Mouse (Mus musculus): ENCODE measurements around the gene Olfr1368. TPM values are rescaled to one million over a fixed set of nuclear protein-coding genes. Genes with fewer than 3 reads are reported as not detected.
"Not testable (repeated sequence)": the region's sequence is repeated elsewhere in the genome, so short reads cannot be mapped to it uniquely, and the experiment has no call there.

The Olfr1368 gene
- total RNA-seq, 2 experiments from 2014 or later: not detected

- no peak for DNase-seq (ENCODE audit: extremely low spot score in 1 of 2, low spot score in 2 of 2)
- Histone ChIP-seq H3K27ac (no peak overlapping the region), H3K4me3 (no peak overlapping the region)
- intact Hi-C loops (cut with DNase I): no loop called here
- no peak for TF ChIP-seq CTCF (IDR thresholded peaks at IDR 0.05)
Measured at GRCm38 (mm10) chr13:21162591-21162990, 16.9 kb upstream of the Olfr1368 start.

GRCm38 (mm10) chr13:21161591-21161990 lies 15.9 kb upstream of the Olfr1368 start:
- intact Hi-C loops (cut with DNase I): loop anchor here (2.0 kb wide), 1 partner anchor 113 kb away; no protein-coding TSS in a partner anchor
- TF ChIP-seq CTCF (IDR thresholded peaks at IDR 0.05): no peak
- H3K27ac ChIP-seq: no peak overlapping the region
- DNase-seq (ENCODE audit: extremely low spot score in 1 of 2, low spot score in 2 of 2): no peak
- H3K4me3 ChIP-seq: peak overlapping the region; percentile 80

- no peak for TF ChIP-seq CTCF (IDR thresholded peaks at IDR 0.05)
- peak overlapping the region; percentile 80 for H3K4me3 ChIP-seq
- no peak overlapping the region for H3K27ac ChIP-seq
- DNase-seq (ENCODE audit: extremely low spot score in 1 of 2, low spot score in 2 of 2): peak; percentile 90 to 97
- intact Hi-C loops (cut with DNase I): loop anchor here (1.0 to 2.0 kb wide), 2 partner anchors 39 to 114 kb away; no protein-coding TSS in a partner anchor
Measured at GRCm38 (mm10) chr13:21160657-21161590, 15.3 kb upstream of the Olfr1368 start.

GRCm38 (mm10) chr13:21160041-21160511 lies 14.4 kb upstream of the Olfr1368 start:
- no peak for DNase-seq (ENCODE audit: extremely low spot score in 1 of 2, low spot score in 2 of 2)
- Histone ChIP-seq H3K4me3 (peak overlapping the region; percentile 80), H3K27ac (no peak overlapping the region)
- no peak for TF ChIP-seq CTCF (IDR thresholded peaks at IDR 0.05)
- intact Hi-C loops (cut with DNase I): loop anchor here (1.0 to 2.0 kb wide), 2 partner anchors 40 to 115 kb away; no protein-coding TSS in a partner anchor

- Histone ChIP-seq H3K27ac (no peak overlapping the region), H3K4me3 (peak overlapping the region; percentile 80)
- intact Hi-C loops (cut with DNase I): loop anchor here (2.0 to 10.0 kb wide), 3 partner anchors 215 to 861 kb away; no protein-coding TSS in a partner anchor
- no peak for DNase-seq (ENCODE audit: extremely low spot score in 1 of 2, low spot score in 2 of 2)
- TF ChIP-seq CTCF (IDR thresholded peaks at IDR 0.05): no peak
Measured at GRCm38 (mm10) chr13:21159475-21159819, 13.8 kb upstream of the Olfr1368 start.

GRCm38 (mm10) chr13:21158785-21159474 lies 13.3 kb upstream of the Olfr1368 start:
- Histone ChIP-seq H3K4me3 (peak overlapping the region; percentile 80), H3K27ac (no peak overlapping the region)
- DNase-seq (ENCODE audit: extremely low spot score in 1 of 2, low spot score in 2 of 2): peak; percentile 78 to 85
- intact Hi-C loops (cut with DNase I): loop anchor here (2.0 to 10.0 kb wide), 3 partner anchors 214 to 860 kb away; no protein-coding TSS in a partner anchor
- peak; percentile 90 for TF ChIP-seq CTCF (IDR thresholded peaks at IDR 0.05)

- intact Hi-C loops (cut with DNase I): loop anchor here (2.0 to 10.0 kb wide), 3 partner anchors 213 to 859 kb away; no protein-coding TSS in a partner anchor
- Histone ChIP-seq H3K27ac (no peak overlapping the region), H3K4me3 (no peak overlapping the region)
- no peak for DNase-seq (ENCODE audit: extremely low spot score in 1 of 2, low spot score in 2 of 2)
- no peak for TF ChIP-seq CTCF (IDR thresholded peaks at IDR 0.05)
Measured at GRCm38 (mm10) chr13:21158071-21158470, 12.4 kb upstream of the Olfr1368 start.

- Histone ChIP-seq H3K4me3 (no peak overlapping the region), H3K27ac (no peak overlapping the region)
- intact Hi-C loops (cut with DNase I): loop anchor here (5.0 to 10.0 kb wide), 2 partner anchors 211 to 684 kb away; no protein-coding TSS in a partner anchor
- no peak for DNase-seq (ENCODE audit: extremely low spot score in 1 of 2, low spot score in 2 of 2)
- TF ChIP-seq CTCF (IDR thresholded peaks at IDR 0.05): no peak
Measured at GRCm38 (mm10) chr13:21155888-21156287, 10.2 kb upstream of the Olfr1368 start.

GRCm38 (mm10) chr13:21142421-21142820 lies 3.2 kb downstream of the Olfr1368 start:
- Histone ChIP-seq H3K27ac (no peak overlapping the region), H3K4me3 (no peak overlapping the region)
- intact Hi-C loops (cut with DNase I): no loop called here
- DNase-seq (ENCODE audit: extremely low spot score in 1 of 2, low spot score in 2 of 2): no peak
- no peak; the same call in 1 of the 2 replicates for TF ChIP-seq CTCF (IDR thresholded peaks at IDR 0.05)

- DNase-seq (ENCODE audit: extremely low spot score in 1 of 2, low spot score in 2 of 2); intact Hi-C loops (cut with DNase I); H3K4me3 ChIP-seq; H3K27ac ChIP-seq: not testable (repeated sequence)
Measured at GRCm38 (mm10) chr13:21129339-21129738, 16.3 kb downstream of the Olfr1368 start, which contains the start of gene Olfr263. Gene Olfr263 (plus strand): TSS chr13:21129639.

GRCm38 (mm10) chr13:21114121-21114520 lies 31.5 kb downstream of the Olfr1368 start:
- no peak for DNase-seq (ENCODE audit: extremely low spot score in 1 of 2, low spot score in 2 of 2)
- H3K4me3 ChIP-seq: no peak overlapping the region
- no peak overlapping the region for H3K27ac ChIP-seq
- intact Hi-C loops (cut with DNase I): no loop called here
- no peak for TF ChIP-seq CTCF (IDR thresholded peaks at IDR 0.05)

GRCm38 (mm10) chr13:21111183-21111582 lies 34.5 kb downstream of the Olfr1368 start, which contains the start of gene Olfr1369-ps1:
Gene Olfr1369-ps1 (plus strand): TSS chr13:21111483.
- intact Hi-C loops (cut with DNase I); H3K4me3 ChIP-seq; DNase-seq (ENCODE audit: extremely low spot score in 1 of 2, low spot score in 2 of 2); H3K27ac ChIP-seq: not testable (repeated sequence)
